Mouse (Mus musculus) embryo, embryonic 11 days (tissue): ENCODE data around the gene Ipcef1.
"Not testable (repeated sequence)": the region's sequence is repeated elsewhere in the genome, so short reads cannot be mapped to it uniquely, and the experiment has no call there.

Experiments used
- DNase-seq: peaks from one replicate; pipeline ENCODE4 v3.0.0-alpha.2; 2015

Ipcef1 gene

DNA sequence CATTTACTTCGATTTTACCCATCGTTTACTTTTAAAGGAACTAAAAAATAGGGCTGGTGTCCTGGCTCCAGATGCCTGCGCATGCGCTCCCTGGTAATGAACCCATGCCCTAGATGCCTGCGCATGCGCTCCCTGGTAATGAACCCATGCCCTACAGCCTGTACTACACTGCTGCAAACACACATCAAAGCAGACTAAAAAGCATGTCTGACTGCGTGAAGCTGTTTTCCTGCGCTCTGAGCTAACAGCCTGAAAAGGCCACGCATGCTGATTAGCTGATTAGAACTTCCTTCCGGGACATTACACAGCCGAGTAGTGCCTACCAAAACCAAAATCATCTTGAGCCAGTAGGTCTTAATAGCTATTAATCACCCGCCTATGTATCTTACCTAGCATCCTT, 16.7 kb downstream of the Ipcef1 start:
- DNase-seq = no peak

DNA sequence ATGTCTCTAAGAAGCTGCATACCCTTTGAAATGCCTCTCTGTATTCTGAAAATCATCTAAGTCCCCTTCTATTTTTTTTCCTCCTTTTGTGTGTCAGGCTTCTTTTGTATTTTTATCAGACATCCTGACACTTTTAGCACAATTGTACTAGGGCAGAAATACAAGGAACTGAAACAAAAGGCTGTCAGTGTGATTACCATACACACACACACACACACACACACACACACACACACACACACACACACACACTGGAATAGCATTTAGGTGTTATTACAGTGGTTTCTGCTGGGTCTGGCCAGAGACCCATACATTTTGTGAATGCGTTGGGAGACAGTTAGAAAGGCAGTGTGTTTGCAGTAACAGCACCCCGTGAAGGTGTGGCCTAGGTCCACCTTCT, 18.8 kb downstream of the Ipcef1 start:
- DNase-seq = no peak

DNA sequence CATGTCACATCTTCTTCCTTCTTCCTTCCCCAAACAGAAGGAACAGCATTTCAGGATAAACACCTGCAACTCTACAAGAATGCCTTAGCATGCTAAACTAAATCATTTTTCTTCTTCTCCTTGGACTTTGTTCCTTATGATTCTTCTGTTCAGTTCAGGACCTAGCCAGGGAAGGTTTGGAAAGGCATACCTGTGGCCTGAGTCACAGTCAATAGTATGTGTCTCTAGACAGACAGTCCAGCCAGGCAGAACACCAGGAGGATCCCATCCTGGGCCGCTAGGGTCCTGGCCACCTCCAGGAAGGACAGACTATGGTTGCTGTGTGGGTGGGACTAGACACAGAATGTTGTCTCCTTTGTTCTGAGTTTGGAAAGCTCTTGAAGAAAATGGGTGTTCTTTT, 27.2 kb downstream of the Ipcef1 start:
- DNase-seq = no peak

DNA sequence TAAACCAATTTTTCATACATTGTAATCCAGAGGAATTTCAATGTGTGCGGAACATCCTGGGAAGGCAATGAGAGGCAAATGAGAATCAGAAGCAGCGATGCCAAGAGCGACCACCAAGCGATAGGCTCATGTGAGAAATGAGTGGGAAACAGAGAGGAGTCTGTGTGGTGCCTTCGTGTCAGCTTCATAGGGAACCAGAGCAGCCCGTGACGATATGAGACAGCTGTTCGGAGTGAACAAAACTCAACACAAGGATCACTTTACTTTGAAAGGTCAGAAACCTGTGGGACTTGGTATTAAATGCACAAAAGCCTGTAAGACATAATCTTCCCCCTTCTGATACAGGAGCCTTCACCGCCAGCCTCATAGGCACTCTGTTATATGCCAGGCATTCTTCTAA, 31.7 kb downstream of the Ipcef1 start:
- no peak for DNase-seq

DNA sequence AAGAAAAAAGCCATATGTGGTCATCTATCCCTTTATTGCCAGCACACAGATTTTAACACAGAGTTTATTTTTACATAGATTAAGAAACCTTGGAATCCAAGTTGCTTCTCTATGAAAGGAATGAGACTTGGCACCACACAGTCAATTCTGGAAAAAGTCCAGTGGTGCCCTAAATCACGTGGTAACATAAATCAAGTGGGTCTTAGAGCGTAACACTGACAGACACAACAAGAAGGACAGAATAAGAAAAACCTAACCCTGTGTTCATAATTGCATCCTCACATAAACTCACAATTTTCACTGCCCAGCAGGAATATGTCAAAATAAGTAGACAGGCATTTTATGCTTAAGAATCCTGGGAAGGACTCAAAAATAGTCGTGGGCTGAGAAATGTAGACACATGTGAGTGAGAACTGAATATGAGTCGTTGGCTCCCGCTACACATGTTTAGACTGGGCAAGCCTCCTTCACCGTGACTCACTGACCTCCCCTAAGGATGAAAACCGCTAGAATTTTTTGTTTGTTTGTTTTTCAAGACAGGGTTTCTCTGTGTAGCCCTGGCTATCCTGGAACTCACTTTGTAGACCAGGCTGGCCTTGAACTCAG, 32.4 kb downstream of the Ipcef1 start:
- DNase-seq = no peak

DNA sequence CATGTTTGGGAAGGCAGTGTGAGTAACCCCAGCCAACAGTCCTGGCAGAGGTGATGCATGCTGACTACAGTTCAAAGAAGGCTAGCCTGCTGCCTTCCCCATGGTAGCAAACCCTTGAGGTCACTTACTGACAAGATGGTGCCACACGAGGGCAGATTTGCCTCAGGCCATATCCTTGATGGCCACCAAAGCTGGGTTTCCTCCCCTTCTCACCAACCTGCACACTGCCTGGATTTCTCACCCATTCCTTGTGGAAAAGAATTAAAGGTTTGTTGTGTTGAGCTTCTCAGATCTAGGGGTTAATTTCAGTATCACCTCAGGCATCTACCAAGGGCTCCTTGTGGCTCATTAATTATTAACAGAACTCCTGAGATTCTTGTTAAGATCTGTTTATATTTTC, 37.1 kb downstream of the Ipcef1 start:
- DNase-seq = no peak

DNA sequence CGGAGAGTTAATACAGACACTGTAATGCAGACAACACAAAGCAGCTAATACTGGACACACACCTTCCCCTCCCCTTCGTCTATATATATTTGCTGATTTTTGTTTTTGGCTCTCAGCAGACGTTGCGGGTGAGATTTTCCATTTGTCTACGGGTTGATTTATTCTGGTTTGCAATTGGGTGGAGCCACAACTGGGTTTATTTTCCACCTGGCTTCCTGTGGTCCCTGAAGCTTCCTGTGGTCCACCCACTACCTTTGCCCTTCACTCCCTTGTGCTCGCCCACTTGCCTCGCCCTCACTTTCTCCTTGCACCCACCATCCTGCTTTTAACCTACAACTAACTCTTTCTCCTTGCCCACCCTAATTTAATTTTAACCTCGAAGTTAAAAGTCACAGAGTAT, 41.7 kb downstream of the Ipcef1 start:
- no peak for DNase-seq

DNA sequence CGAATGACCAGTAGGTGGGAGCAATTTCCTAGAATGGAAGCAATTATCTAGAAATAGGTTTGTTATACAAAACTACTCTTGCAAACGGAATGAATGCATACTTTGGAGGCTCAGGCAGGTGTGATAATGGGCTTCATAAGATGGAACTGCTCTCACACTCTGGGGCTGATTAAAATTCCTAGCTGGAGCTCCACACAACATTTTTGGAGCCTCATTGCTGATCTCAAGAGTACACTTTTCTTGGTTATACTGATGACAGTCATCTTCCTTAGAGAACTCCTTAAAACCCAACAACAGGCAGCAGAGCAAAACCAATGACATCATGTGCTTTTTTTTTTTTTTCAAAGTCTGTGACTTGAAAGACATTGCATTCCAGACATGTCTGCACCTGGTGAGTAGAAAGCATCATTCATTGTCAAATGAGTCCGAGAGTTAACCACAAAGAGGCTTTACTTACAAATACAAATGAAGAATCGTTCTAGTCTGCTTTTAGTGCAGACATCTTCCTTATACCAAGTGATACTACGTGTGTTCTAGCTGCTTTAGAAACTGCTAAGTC, 47.2 kb downstream of the Ipcef1 start:
- DNase-seq = no peak

DNA sequence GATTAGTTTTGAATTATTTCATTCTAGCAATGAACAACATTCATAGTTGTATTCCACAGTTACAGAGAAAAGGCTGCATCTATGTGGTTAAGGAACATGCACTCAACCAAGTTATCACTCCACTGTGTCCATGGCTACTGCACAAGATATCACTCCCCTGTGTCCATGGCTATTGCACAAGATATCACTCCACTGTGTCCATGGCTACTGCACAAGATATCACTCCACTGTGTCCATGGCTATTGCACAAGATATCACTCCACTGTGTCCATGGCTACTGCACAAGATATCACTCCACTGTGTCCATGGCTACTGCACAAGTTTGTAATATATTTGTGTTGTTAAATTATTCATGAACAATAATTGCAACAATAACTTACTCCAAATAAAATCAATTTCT, 48.4 kb downstream of the Ipcef1 start:
- not testable (repeated sequence) for DNase-seq

DNA sequence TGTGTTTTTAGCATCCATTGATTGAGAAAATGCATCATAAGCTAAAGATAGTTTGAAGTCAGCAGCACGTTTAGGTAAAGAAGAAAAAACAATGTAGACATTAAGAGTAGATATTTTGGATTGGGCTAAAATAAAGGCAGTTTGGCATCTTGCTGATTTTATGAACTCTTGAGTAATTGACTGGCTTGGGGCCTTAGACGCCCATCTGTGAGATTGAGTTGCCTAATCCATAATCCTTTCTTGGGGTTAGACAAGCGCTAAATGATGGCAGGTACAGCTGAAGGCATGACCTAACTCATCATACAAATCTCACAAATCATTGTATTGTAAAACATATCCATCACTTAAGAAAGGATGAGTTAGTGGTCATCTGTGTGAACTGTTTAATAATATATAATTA, 52.9 kb downstream of the Ipcef1 start:
- no peak for DNase-seq

DNA sequence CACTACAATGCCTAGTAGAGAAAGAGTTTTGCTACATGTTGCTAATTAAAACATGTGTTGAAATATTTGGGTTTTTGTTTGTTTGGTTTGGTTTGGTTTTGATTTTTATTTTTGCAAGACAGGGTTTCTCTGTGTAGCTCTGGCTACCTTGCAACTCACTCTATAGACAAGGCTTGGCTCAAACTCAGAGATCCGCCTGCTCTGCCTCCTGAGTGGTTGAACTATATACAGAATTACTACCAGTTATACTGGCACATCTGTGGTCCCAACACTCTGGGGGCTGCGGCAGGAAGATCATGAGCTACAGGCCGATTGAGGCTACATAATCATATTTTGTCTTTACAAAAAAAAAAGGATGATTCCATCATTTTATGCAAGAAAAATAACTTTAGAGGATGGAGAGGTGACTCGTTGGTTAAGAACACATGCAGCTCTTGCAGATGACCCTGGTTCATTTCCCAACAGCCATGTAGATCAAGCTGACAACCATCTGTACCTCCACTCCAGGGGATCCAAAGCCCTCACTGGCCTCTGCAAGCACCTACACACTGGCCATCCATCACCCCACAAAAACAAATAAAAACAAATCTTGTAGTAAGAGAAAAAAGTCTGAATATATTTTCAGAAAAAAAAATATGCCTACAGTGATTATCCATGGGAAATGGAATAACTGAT, 53.6 kb downstream of the Ipcef1 start:
- DNase-seq = no peak

DNA sequence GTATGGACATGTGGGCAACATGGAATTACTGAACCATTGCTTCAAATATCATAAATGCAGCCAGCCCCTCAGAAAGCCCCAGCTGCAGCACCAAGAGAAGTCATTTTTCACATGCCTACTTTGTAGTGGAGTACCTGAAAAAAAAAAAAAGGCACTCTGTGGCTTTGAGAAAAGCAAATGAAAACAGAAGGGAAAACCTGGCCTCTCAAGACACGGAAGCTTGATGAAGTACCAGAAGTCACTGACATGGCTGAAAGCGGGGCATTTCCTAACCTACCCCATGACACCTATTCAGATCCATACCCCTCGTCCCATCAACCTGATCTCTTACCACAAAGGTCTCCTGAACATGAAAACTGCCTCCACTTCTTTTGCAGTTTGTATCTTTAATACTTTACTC, 55.4 kb downstream of the Ipcef1 start:
- DNase-seq = no peak

DNA sequence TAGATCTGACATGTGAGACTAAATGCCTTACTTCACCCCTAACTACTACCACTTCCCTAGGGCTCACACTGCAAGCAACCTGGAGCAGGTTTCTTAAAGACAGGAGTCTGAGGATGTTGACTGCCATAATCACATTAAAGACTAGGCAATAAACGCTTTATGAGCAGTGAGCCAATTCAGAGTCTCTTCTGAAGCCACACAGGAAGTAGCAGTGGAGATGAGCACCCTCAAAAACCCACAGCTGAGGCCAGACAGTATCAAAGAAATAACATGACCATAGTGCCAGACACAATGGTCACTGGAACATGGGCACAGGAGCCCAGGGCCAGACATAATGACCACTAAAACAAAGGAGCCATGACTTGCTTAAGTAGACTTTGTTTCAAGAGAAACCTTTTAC, 63.7 kb downstream of the Ipcef1 start:
- DNase-seq = no peak

DNA sequence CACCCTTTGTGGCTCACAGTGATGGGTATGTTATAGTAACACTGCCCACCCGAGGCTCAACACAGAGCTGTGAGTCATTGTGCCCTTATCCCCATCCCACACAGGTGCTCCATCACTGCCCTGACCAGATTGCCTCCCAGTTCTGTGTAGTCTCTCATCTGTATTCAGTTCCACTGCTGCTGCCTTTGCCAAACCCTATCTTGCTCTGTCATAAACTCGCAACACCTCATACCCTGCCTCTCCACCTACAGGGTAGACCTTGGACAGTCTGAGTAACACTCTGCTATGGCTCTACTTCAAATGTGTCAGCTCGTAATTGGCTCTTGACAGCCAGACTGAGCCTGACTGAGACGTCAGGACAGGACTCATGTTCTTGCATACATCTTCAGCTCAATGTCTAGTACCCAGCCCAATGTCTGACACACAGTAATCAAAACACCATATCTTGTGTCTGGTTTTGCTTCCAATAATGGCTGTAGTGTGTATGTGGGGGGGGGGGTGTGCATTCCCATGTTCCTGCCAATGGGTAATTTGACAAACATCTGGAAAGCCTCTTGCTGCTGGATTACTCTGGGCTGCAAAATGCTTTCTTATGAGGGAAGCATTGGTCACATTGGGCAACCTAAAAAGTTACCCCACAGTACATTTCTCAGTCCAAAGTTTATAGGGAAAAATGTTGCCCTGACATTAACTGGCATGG, 64.7 kb downstream of the Ipcef1 start:
- no peak for DNase-seq

DNA sequence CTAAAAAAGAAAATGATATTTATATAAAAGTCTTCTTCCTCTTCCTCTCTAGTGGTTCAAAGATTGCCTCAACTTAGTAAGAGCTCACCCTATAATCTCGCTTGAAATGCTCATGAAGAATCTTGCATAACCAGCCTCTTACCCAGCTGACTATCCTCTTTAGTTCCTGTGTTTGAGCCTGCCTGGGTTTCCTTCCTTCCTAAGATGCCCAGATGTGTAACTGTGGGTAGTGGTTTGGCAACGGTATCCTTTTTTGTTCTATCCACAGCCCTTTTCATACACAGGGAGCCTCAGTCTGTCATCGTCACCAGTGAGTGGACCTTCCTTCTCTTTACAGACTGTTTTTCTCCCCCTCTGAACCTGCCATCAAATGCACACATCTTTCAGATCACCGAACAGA, 66.0 kb downstream of the Ipcef1 start:
- DNase-seq = no peak

DNA sequence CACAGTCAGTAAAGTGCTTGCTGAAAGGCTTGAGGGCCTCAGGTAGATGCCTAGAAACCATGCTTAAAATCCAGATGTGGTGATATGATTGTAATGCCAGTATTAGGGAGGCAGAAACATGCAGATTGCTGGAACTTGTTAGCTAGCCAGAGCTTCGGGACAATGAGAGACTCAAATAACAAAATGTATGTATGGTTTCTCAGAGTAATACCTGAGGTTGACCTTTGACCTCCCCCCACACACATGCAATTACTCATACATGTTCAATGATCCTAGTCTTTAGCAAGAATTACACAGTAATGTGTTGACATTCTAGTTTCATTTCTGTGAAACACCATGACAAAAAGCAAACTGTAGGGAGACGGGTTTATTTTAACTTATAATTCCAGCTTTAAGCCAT, 68.8 kb downstream of the Ipcef1 start:
- DNase-seq = no peak

DNA sequence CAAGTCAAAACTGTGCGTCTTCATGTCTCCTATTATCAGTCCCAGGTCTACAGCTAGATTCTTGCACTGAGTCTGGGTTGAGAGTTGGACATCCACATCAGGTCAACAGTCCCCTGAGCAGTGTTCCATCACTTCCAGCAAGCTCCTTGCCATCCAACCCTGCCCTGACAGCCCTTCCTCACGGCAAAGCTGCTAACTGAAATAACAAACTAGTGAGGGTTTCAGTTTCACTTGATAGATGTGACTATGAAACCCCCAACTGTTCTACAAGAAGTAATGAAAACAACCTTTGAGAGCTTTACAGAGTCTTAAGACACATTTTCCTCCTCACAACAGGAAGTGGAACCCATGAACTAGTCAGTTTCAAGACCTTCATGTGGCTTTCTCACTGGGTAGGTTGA, 69.5 kb downstream of the Ipcef1 start:
- DNase-seq = no peak

DNA sequence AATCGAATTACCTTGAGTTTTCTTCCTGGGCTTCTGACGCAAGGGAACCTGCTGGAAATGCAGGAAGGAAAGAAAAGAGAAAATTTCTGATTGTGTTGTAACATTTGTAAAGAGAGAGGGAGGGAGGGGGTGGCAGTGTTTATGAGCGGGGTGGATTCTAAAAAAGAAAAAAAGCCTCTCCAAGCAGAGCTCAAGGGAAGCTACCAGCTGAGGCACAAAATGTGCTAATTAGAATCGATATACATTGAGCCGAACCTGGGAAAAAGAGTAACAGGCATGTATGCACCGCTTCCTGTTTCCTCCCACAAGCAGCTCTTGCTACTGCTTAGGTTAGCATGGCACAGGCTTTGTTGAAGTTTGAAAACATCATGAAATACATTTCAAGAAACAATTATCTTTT, 72.0 kb downstream of the Ipcef1 start:
- DNase-seq = peak; percentile 12

DNA sequence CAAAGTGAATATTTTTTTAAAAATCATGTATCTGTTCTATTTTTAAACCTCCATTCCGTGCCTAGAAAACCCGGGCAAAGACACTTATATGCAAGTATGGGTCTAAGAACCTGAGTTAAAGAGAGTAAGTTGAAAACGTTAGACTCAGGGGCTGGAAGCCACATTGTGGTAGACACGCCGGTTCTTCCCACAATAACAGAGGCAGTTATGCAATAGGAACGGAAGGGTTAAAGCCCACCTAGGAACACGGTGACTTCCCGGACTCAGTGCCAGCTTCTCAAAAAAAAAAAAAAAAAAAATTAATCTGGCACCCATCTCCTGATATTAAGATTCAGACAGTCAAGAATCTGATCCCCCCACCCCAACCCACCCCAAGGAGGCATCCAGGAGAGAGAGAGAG, 72.5 kb downstream of the Ipcef1 start:
- no peak for DNase-seq

DNA sequence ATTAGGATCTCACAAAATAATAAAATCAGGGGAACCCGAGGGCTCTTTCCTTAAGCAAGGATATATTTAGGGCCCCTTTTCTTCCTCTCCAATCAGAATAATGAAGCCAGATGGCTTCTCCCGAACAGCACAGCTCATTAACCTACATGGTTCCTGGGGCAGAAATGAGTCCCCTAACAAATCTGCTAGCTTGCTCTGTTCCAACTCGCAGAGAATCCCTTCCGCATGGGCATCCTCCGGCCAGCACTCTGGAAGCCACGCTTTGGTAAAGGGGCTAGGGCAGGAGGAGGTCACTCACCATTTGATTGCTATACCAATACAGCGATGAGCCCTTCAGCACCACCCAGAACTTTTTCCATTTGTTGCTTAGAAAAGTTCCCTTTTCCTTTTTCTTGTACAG, 73.1 kb downstream of the Ipcef1 start:
- no peak for DNase-seq

DNA sequence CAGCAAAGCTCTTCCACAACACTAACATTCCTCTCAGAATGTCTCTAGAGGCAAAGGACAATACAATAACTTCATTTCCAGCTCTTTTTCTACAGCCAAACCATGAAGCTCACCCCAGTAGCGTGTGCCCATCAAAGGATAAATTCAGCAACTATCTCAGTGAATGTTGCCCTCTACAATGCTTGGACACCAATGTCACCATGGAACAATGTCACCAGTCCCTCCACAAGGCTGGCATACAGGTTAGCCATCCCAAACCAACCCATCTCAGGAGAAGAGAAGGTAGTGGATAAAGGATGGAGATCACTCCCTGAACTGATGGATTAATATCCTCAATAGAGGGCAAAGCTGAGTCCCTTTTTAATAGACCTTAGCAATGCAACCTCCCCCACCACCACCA, 73.5 kb downstream of the Ipcef1 start:
- no peak for DNase-seq

DNA sequence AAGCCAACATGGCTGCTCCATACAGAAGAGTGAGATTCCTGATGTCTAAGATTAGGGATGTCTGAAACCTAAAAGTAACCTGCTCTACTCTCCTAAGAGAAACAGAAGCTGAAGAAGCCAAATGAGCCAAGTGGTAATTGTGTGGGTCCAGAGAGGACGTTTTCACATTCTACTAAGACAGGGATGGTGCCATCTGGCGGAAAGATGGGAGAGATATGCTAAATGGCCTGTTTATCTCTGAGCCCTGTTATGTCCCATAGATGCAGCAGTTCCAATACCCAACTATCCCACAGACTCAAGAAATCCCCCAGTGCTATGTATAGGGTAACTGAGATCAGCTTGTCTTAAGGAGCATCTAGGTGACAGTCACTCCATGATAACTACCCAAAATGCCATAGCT, 74.4 kb downstream of the Ipcef1 start:
- DNase-seq = no peak

DNA sequence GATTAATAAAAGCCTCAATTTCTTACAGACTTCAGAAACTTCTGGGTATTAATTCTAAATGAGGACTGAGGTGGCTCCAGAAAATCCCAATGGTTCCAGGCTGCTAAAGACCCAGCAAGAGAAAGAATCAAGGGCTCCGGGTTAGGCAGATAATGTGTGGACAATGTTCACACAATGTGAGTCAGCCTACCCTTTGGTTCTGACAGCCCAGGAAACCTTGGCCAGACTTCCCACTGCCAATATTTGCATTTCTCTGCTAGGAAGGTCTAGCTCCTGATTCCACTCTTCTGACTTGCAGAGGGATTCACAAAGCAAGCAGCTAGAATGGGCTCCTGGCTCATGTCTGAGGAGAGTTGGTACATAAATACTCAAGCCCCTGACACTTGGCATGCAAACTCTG, 83.9 kb downstream of the Ipcef1 start:
- DNase-seq = no peak

DNA sequence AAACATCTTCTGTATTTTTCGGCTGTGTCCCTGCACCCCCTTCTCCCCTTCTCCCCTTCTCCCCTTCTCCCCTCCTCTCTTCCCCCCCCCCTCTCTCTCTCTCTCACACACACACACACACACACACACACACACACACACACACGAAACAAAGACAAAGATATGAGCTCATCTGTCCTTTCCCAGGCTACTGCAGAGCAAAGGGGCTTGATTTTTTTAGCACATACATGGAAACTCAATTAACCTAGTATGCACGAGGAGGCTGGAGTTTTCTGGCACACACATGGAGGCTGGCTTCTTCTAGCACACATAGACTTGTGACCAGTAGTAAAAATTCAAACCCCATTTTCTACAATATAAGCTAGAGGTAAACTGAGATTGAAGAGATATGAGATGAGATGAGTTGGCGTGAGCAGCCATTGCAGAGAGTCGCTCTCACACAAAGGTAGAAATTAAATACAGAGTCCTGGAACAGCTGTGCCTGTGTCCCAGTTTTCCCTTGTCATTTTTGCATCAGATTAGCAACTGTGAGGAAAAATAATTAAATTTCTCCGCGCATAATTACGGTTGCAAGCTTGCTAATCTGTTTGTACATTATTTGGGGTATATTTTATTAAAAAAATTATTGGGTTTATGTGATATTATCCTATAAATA, 84.6 kb downstream of the Ipcef1 start:
- no peak for DNase-seq
